Mouse (Mus musculus) CH12.LX (cell line): ENCODE data around the gene Cst12. TPM values are rescaled to one million over a fixed set of nuclear protein-coding genes. Genes with fewer than 3 reads are reported as not detected.

Source experiments
- DNase-seq: peaks from one replicate; pipeline ENCODE4 v3.0.0-alpha.2; 2013; ENCODE audit errors: extremely low read depth
- H3K27ac ChIP-seq: 2 replicates; pipeline ENCODE4 v1.5.1; 2012; ENCODE audit warnings: low read depth, mild to moderate bottlenecking, control low read depth, moderate library complexity; ENCODE audit not compliant: insufficient read depth
- H3K27me3 ChIP-seq: replicated peaks from 2 replicates; pipeline ENCODE3; 2012; ENCODE audit warnings: inconsistent platforms
- H3K36me3 ChIP-seq, 2 experiments: replicated peaks in 1 of 2; 2 replicates each; pipeline versions ENCODE3 to v1.6.1; 2012; ENCODE audit warnings: inconsistent platforms in 1 of 2, low read length in 1 of 2, mild to moderate bottlenecking in 1 of 2, mixed read lengths in 1 of 2, moderate library complexity in 1 of 2; ENCODE audit not compliant: control insufficient read depth in 1 of 2, insufficient read depth in 1 of 2
- H3K4me1 ChIP-seq, 2 experiments: 2 replicates each; pipeline ENCODE4 v1.6.1; 2012; ENCODE audit warnings: inconsistent platforms in 1 of 2, moderate library complexity in 1 of 2; ENCODE audit not compliant: insufficient read depth in 2 of 2, control insufficient read depth in 1 of 2
- H3K4me2 ChIP-seq: 2 replicates; pipeline ENCODE4 v1.6.1; 2012; ENCODE audit warnings: low read depth, mild to moderate bottlenecking, control low read depth; ENCODE audit not compliant: poor library complexity, insufficient read depth, severe bottlenecking
- H3K4me3 ChIP-seq, 3 experiments: fragments of 150-350 bp in 1 of 3; sonication (generic) in 1 of 3; replicated peaks in 1 of 3; 2 replicates each; pipeline versions ENCODE3 to v1.5.1; 2011 to 2012; ENCODE audit warnings: low read depth in 2 of 3, low read length in 2 of 3, mild to moderate bottlenecking in 2 of 3, moderate library complexity in 2 of 3, control low read depth in 1 of 3, improper control_type of control experiment in 1 of 3, inconsistent platforms in 1 of 3, mixed read lengths in 1 of 3; ENCODE audit not compliant: poor library complexity in 1 of 3
- H3K79me2 ChIP-seq: replicated peaks from 2 replicates; pipeline ENCODE4 v1.6.1; 2012; ENCODE audit warnings: mild to moderate bottlenecking, moderate library complexity; ENCODE audit not compliant: control insufficient read depth, poor library complexity, insufficient read depth, severe bottlenecking; ENCODE audit errors: extremely low read depth
- H3K9ac ChIP-seq: 2 replicates; pipeline ENCODE4 v1.6.1; 2012; ENCODE audit warnings: low read depth, mild to moderate bottlenecking, control low read depth, moderate library complexity; ENCODE audit not compliant: insufficient read depth
- H3K9me3 ChIP-seq: replicated peaks from 2 replicates; pipeline ENCODE3; 2012; ENCODE audit warnings: low read length, inconsistent platforms, mixed read lengths
- BHLHE40 ChIP-seq: IDR thresholded peaks from 2 replicates; pipeline ENCODE4 v1.6.1; 2011; ENCODE audit warnings: mild to moderate bottlenecking, low read depth, low read length, improper control_type of control experiment
- CHD1 ChIP-seq: IDR thresholded peaks from 2 replicates; pipeline ENCODE4 v1.6.1; 2012; ENCODE audit warnings: low read depth, low read length, improper control_type of control experiment, inconsistent platforms
- CHD2 ChIP-seq: IDR thresholded peaks from 2 replicates; pipeline ENCODE4 v1.6.1; 2011; ENCODE audit warnings: low read length, improper control_type of control experiment
- EP300 ChIP-seq: IDR thresholded peaks from 2 replicates; pipeline ENCODE4 v1.6.1; 2011; ENCODE audit warnings: low read length, improper control_type of control experiment
- ETS1 ChIP-seq: conservative IDR thresholded peaks from 2 replicates; pipeline ENCODE4 v1.6.1; 2012; ENCODE audit warnings: low read depth, mild to moderate bottlenecking, inconsistent platforms, low read length, improper control_type of control experiment, moderate library complexity
- HCFC1 ChIP-seq: IDR thresholded peaks from 2 replicates; pipeline ENCODE4 v1.6.1; 2012; ENCODE audit warnings: low read depth, mild to moderate bottlenecking, inconsistent platforms, low read length, improper control_type of control experiment
- MAFK ChIP-seq: IDR thresholded peaks from 2 replicates; pipeline ENCODE4 v1.6.1; 2011; ENCODE audit warnings: low read length, improper control_type of control experiment; ENCODE audit not compliant: insufficient replicate concordance
- MAZ ChIP-seq: IDR thresholded peaks from 2 replicates; pipeline ENCODE4 v1.6.1; 2012; ENCODE audit warnings: low read depth, mild to moderate bottlenecking, inconsistent platforms, low read length, improper control_type of control experiment, moderate library complexity
- MEF2A ChIP-seq: IDR thresholded peaks from 2 replicates; pipeline ENCODE4 v1.6.1; 2014; ENCODE audit warnings: low read depth, mild to moderate bottlenecking, inconsistent platforms, low read length, improper control_type of control experiment, borderline replicate concordance
- MYC ChIP-seq: IDR thresholded peaks from 2 replicates; pipeline ENCODE4 v1.6.1; 2011; ENCODE audit warnings: low read depth, mild to moderate bottlenecking, improper control_type of control experiment, low read length
- NRF1 ChIP-seq: IDR thresholded peaks from 2 replicates; pipeline ENCODE4 v1.6.1; 2014; ENCODE audit warnings: low read depth, mild to moderate bottlenecking, inconsistent platforms, low read length, improper control_type of control experiment, moderate library complexity
- PAX5 ChIP-seq: IDR thresholded peaks from 2 replicates; pipeline ENCODE4 v1.6.1; 2012; ENCODE audit warnings: low read length, inconsistent platforms, mixed read lengths
- POLR2A ChIP-seq: IDR thresholded peaks from 2 replicates; pipeline ENCODE4 v1.6.1; 2011; ENCODE audit warnings: low read depth, mild to moderate bottlenecking, improper control_type of control experiment, low read length
- RCOR1 ChIP-seq: conservative IDR thresholded peaks from 2 replicates; pipeline ENCODE4 v1.6.1; 2012; ENCODE audit warnings: low read depth, mild to moderate bottlenecking, inconsistent platforms, low read length, improper control_type of control experiment
- TBP ChIP-seq: conservative IDR thresholded peaks from 2 replicates; pipeline ENCODE4 v1.6.1; 2011; ENCODE audit warnings: low read depth, low read length, improper control_type of control experiment
- dilution Hi-C: fragments of 300-500 bp; cut with MboI; formaldehyde crosslinking; loops from 2 replicates; pipeline ENCODE4 v1.14.3; 2020; ENCODE audit warnings: low sequenced_read_pairs; ENCODE audit not compliant: extremely low pct_unique_long_range_greater_than_20kb, extremely low pct_ligation_motif_present
- in situ Hi-C: fragments of 300-500 bp; cut with MboI; formaldehyde crosslinking; loops from 3 replicates; pipeline ENCODE4 v1.14.3; 2019; ENCODE audit warnings: low sequenced_read_pairs, low pct_ligation_motif_present, low pct_unique_long_range_greater_than_20kb, mixed read lengths
- polyA plus RNA-seq: library from polyadenylated mRNA; unstranded; fragments of >175 nt; gene quantifications from 2 replicates; pipeline ENCODE4 v1.2.1, GENCODE M21; 2012; ENCODE audit warnings: low read depth; ENCODE audit not compliant: insufficient read length
- total RNA-seq, 2 experiments: library from RNA; depleted of rRNA; stranded (reverse); fragments of 300-350 nt in 1 of 2; fragments of >200 nt in 1 of 2; gene quantifications; 2 replicates each; pipeline ENCODE4 v1.2.3; 2012 to 2014

Gene Cst12
- total and polyA plus RNA-seq, 3 experiments: not detected

GRCm38 (mm10) chr2:148798485-148798884 is 9.3 kb downstream of the Cst12 start, which contains the start of gene Cst8:
Gene Cst8, plus strand, starts transcription at chr2:148798785.
- no peaks in the 10 kb centered on the region for H3K27me3 ChIP-seq
- no peak within 1 kb of the TSS for H3K27ac ChIP-seq
- H3K9me3 ChIP-seq: no peaks in the 10 kb centered on the region
- no peak within 1 kb of the TSS for H3K9ac ChIP-seq
- H3K79me2 ChIP-seq: no peaks in the 10 kb centered on the region
- H3K4me2 ChIP-seq: no peak within 1 kb of the TSS
- in situ Hi-C loops: no loop called here
- TF ChIP-seq CHD1 (no peak), MYC (no peak), POLR2A (no peak), EP300 (no peak), HCFC1 (no peak), PAX5 (no peak), CHD2 (no peak), RCOR1 (no peak), BHLHE40 (no peak), NRF1 (no peak), TBP (no peak)
- TF ChIP-seq, all 38 proteins: peak for 0
- no peaks in the 10 kb centered on the region for H3K4me1 ChIP-seq
- no peak for DNase-seq
- dilution Hi-C loops: no loop called here
- H3K36me3 ChIP-seq: no peaks in the 10 kb centered on the region
- H3K4me3 ChIP-seq: no peak within 1 kb of the TSS

GRCm38 (mm10) chr2:148801491-148801921 is 12.3 kb downstream of the Cst12 start:
- in situ Hi-C loops: no loop called here
- Histone ChIP-seq H3K9me3 (no peaks in the 10 kb centered on the region), H3K4me1 (no peaks in the 10 kb centered on the region), H3K4me3 (no peak overlapping the region), H3K9ac (no peak overlapping the region), H3K4me2 (no peak overlapping the region), H3K79me2 (no peaks in the 10 kb centered on the region), H3K36me3 (no peaks in the 10 kb centered on the region), H3K27me3 (no peaks in the 10 kb centered on the region), H3K27ac (no peak overlapping the region)
- dilution Hi-C loops: no loop called here
- no peak for DNase-seq
- TF ChIP-seq ETS1 (no peak), MEF2A (no peak), HCFC1 (no peak), EP300 (no peak)

- Histone ChIP-seq H3K4me1 (no peaks in the 10 kb centered on the region), H3K4me2 (no peak overlapping the region), H3K4me3 (no peak overlapping the region), H3K36me3 (no peaks in the 10 kb centered on the region), H3K9me3 (no peaks in the 10 kb centered on the region), H3K27me3 (no peaks in the 10 kb centered on the region), H3K27ac (no peak overlapping the region), H3K9ac (no peak overlapping the region), H3K79me2 (no peaks in the 10 kb centered on the region)
- DNase-seq: peak; percentile 6
- TF ChIP-seq MAFK (peak; percentile 94), MAZ (no peak)
- in situ Hi-C loops (no loop called here), dilution Hi-C loops (no loop called here)
Observed at GRCm38 (mm10) chr2:148806696-148807095, 17.5 kb downstream of the Cst12 start.
